Mouse (Mus musculus) hindbrain, embryonic 13.5 days (tissue): ENCODE measurements at regions not wholly inside any gene's neighbourhood (a gene's known extent, or its start where the extent isn't known, plus 50 kb on each side); places are given as distances from the start of the nearest gene placed in this dataset.

Experiments used
- ATAC-seq: fragments of 200-750 bp; cut with Nextera tagmentation; 2 replicates; pipeline ENCODE4 v1.8.0; 2017; ENCODE audit warnings: moderate TSS enrichment; ENCODE audit not compliant: low FRiP score
- H3K27ac ChIP-seq: fragments of 300-500 bp; sonication (generic); 2 replicates; pipeline ENCODE4 v1.5.1; 2015; ENCODE audit warnings: inconsistent platforms, mild to moderate bottlenecking, moderate library complexity
- H3K27me3 ChIP-seq: fragments of 300-500 bp; sonication (generic); 2 replicates; pipeline ENCODE4 v1.6.1; 2015; ENCODE audit warnings: mild to moderate bottlenecking, inconsistent platforms
- H3K36me3 ChIP-seq: fragments of 300-500 bp; sonication (generic); 2 replicates; pipeline ENCODE4 v1.6.1; 2015; ENCODE audit warnings: mild to moderate bottlenecking, inconsistent platforms
- H3K4me1 ChIP-seq: fragments of 300-500 bp; sonication (generic); replicated peaks from 2 replicates; pipeline ENCODE4 v1.6.1; 2015; ENCODE audit warnings: inconsistent platforms
- H3K4me2 ChIP-seq: fragments of 300-500 bp; sonication (generic); 2 replicates; pipeline ENCODE4 v1.6.1; 2015; ENCODE audit warnings: inconsistent platforms, mild to moderate bottlenecking, moderate library complexity
- H3K4me3 ChIP-seq: fragments of 300-500 bp; sonication (generic); 2 replicates; pipeline ENCODE4 v1.5.1; 2015; ENCODE audit warnings: mild to moderate bottlenecking, inconsistent platforms
- H3K9ac ChIP-seq: fragments of 300-500 bp; sonication (generic); 2 replicates; pipeline ENCODE4 v1.6.1; 2015; ENCODE audit warnings: mild to moderate bottlenecking, inconsistent platforms
- H3K9me3 ChIP-seq: fragments of 300-500 bp; sonication (generic); 2 replicates; pipeline ENCODE4 v1.6.1; 2016; ENCODE audit warnings: inconsistent platforms
- WGBS: fragments of 180-500 bp; shearing (Covaris S2); methylation state at CpG from one replicate; pipeline ENCODE4 v1.1.7; 2015; 5-methylcytosine and 5-hydroxymethylcytosine counted together

DNA sequence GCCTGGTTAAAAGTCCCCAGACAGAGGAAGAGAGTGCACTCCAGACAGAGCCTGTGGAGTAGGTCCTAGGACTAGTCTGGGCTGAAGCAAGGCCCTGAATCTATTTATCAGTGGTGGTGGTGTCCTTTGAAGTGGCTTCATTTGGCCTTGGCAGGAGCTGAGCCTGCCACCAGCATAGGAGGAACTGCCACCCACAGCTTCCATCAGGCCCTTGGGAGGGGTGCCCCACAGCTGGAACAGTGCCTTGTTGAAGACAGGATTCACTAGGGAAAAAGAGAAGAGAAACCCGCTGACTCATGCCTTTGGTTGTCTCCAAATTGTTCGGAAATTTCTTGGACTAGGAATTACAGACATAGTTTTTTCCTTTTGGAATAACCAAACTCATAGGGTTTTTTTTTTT, 574.6 kb downstream of the Gsdmc2 start:
- H3K27me3 ChIP-seq, result no peaks in the 10 kb centered on the region
- no peak overlapping the region for H3K9ac ChIP-seq
- H3K9me3 ChIP-seq, result no peaks in the 10 kb centered on the region
- 93% methylated on average over 2 of the region's 2 CpGs for WGBS
- no peaks in the 10 kb centered on the region for H3K36me3 ChIP-seq
- no peak overlapping the region for H3K27ac ChIP-seq
- H3K4me3 ChIP-seq, result no peak overlapping the region
- no peak for ATAC-seq
- no peak overlapping the region for H3K4me2 ChIP-seq
- no peaks in the 10 kb centered on the region for H3K4me1 ChIP-seq

DNA sequence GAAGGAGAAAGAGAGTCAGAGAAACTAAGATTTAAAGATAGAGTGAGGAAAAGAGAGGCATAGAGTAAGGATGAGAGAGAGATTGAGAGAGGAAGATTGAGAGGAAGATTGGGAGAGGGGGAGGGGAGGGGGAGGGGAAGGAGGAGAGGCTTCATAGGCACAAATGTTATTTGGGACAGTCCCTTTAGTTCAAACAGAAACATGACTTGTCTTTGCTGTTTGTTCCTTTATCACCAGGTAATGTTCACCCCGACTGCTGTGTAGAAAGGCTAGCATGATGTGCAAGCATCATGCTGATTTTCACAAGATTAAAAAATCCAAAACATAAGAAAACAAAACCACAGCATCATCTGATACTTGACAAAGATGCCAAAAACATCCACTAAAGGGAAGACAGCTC, 579.1 kb downstream of the Gsdmc2 start:
- Histone ChIP-seq H3K4me1 (no peaks in the 10 kb centered on the region), H3K36me3 (no peaks in the 10 kb centered on the region), H3K9ac (no peak overlapping the region), H3K27me3 (no peaks in the 10 kb centered on the region), H3K4me2 (no peak overlapping the region), H3K4me3 (no peak overlapping the region), H3K27ac (no peak overlapping the region), H3K9me3 (no peaks in the 10 kb centered on the region)
- no peak for ATAC-seq
- WGBS, result 95% methylated on average over 1 of the region's 1 CpGs

DNA sequence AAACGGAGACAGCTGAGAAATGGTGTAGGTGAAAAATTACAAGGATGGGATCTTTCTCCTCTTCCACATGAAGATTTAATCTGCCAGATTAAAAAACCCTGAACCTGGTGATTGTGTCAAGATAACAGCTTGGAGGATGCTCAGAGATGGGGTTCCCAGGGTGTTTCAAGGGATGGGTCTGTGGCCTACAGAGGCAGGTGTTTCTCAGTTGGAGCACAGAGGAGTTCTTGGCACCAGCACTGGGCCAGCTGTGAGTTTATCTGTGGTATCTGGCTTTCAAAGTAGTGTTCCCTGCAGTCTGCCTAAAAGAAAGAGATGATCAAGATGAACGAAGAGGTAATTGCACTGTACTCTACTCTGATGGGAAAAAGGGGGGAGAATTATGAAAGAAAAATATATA, 589.2 kb downstream of the Gsdmc2 start:
- Histone ChIP-seq H3K9me3 (no peaks in the 10 kb centered on the region), H3K4me3 (no peak overlapping the region), H3K4me2 (no peak overlapping the region), H3K36me3 (no peaks in the 10 kb centered on the region), H3K9ac (no peak overlapping the region), H3K27ac (no peak overlapping the region), H3K27me3 (no peaks in the 10 kb centered on the region), H3K4me1 (no peaks in the 10 kb centered on the region)
- 73% methylated on average over 2 of the region's 2 CpGs for WGBS
- no peak for ATAC-seq

DNA sequence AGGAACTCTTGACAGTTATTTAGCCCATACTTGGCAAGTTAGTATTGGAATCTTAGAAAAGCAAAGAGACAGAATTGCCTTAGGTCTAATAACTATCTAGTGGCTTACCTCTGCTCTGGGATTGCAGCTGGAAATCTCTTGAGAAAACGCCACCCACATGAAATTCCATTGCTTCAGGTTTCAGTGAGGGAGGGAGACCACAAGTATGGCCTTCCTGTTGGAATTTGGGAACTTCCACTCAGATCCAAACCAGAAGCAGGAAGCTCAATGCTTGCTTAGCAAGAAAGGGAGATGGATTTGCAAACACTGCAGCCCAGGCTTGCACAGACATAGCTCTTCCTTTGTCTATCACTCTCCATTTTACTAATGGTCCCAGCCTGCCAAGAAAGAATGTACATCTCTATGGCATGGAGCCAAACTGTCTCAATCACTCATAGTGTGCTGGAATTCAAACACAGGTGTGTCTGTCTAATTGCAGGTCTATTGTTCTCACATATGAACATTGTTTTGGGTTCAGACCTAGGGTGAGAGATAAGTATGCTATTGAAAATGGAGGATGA, 592.1 kb downstream of the Gsdmc2 start:
- ATAC-seq, result no peak
- H3K4me3 ChIP-seq, result no peak overlapping the region
- no peak overlapping the region for H3K4me2 ChIP-seq
- no peak overlapping the region for H3K9ac ChIP-seq
- H3K27me3 ChIP-seq, result no peaks in the 10 kb centered on the region
- no peaks in the 10 kb centered on the region for H3K9me3 ChIP-seq
- no peak overlapping the region for H3K27ac ChIP-seq
- H3K4me1 ChIP-seq, result no peaks in the 10 kb centered on the region
- H3K36me3 ChIP-seq, result no peaks in the 10 kb centered on the region
- WGBS, result 69% methylated on average over 1 of the region's 1 CpGs

DNA sequence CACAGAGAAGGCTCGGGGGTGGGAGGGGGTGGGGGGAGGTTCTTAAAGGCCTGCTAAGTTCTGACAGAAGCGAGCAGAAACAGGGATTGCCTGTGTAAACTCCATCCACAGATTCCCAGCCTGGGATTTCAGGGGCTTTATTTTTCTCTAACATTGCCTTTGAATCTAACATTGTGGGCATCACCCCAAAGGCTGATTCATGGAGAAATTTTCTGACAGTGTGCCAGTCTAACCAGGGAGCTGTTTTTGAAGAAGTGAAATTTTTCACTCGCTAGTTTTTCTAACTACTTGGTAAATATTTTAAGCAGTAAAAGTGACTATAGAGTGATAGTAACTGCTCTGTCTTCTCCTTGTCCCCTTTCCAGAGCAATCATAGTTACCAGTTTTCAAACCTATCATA, 606.4 kb downstream of the Gsdmc2 start:
- Histone ChIP-seq H3K4me2 (no peak overlapping the region), H3K4me3 (no peak overlapping the region), H3K27me3 (no peaks in the 10 kb centered on the region), H3K27ac (no peak overlapping the region), H3K9ac (no peak overlapping the region), H3K36me3 (no peaks in the 10 kb centered on the region), H3K4me1 (no peaks in the 10 kb centered on the region), H3K9me3 (no peaks in the 10 kb centered on the region)
- WGBS, result 87% methylated on average over 3 of the region's 3 CpGs
- no peak for ATAC-seq

DNA sequence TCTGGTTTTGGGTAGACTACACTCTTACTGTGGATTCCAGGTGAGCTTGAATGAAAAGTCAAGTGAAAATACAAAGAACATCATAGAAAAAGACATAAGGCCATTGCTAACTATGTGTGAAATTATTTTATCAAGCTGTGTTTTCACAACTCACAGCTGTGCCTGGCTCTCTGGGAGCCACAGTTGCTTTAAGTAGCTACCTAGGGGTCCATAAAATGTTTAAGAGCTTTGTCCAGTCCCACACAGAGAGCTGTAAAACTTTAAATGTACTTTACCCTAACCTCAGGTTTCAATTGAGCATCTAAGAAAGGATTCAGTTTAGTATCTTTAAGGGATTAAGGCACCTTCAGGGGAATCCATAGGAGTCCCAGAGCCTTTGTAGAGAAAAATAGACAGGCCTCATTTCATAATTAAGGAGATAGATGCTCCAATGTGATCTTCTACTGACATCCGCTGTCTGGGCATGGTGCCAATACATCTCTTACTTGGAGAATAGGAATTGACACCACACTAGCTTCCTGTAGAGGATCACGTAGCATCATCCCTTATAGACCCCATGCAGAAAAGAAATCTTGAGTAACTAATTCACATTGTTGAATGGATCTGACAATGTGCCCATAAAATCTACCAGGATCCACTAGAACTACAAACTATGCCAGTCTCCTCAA, 626.5 kb downstream of the Gsdmc2 start:
- Histone ChIP-seq H3K4me1 (no peaks in the 10 kb centered on the region), H3K27me3 (no peaks in the 10 kb centered on the region), H3K36me3 (no peaks in the 10 kb centered on the region), H3K4me3 (no peak overlapping the region), H3K27ac (no peak overlapping the region), H3K4me2 (no peak overlapping the region), H3K9me3 (no peaks in the 10 kb centered on the region), H3K9ac (no peak overlapping the region)
- no peak for ATAC-seq
- 62% methylated on average over 2 of the region's 2 CpGs for WGBS

DNA sequence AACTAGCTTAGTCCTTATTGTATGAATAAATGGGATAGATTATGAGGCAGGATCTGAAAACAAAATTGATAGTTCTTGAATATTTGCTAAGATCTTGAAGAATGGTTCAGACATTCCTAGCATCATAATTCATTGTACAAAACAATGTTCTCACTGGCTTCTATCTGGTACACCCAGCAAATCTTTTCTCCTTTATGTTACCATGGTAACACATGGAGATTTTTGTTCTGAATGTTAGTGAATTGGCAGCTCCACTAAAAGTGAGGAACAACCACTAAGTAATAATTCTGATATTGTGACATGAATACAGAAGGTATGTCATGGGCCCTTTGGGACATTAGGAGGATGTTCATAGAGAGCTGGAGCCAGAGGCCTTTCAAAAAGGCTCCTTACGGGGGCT, 639.8 kb downstream of the Gsdmc2 start:
- no peaks in the 10 kb centered on the region for H3K27me3 ChIP-seq
- WGBS, result 96% methylated on average over 1 of the region's 1 CpGs
- no peaks in the 10 kb centered on the region for H3K4me1 ChIP-seq
- H3K27ac ChIP-seq, result no peak overlapping the region
- H3K9ac ChIP-seq, result no peak overlapping the region
- H3K4me3 ChIP-seq, result no peak overlapping the region
- no peak for ATAC-seq
- no peak overlapping the region for H3K4me2 ChIP-seq
- no peaks in the 10 kb centered on the region for H3K36me3 ChIP-seq
- no peaks in the 10 kb centered on the region for H3K9me3 ChIP-seq

DNA sequence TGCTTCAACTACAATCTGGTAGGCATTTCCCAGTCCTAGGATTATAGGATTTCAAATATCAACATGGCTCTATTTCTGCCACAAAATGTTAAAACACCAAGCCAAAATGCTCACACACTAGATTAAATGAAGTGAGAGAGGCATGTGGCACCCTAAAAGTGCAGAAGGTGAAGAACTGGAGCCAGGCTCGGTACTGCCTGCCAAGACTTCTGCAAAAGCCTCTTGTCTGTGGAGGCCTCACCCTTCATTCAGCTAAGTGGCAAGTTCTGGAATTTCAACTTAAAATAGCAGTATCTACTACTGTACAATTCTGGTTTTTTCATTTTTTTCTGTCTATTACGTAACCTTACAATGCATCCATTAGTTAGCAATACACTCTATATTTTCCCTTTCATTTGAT, 649.9 kb downstream of the Gsdmc2 start:
- Histone ChIP-seq H3K27me3 (no peaks in the 10 kb centered on the region), H3K9ac (no peak overlapping the region), H3K4me2 (no peak overlapping the region), H3K9me3 (no peaks in the 10 kb centered on the region), H3K36me3 (no peaks in the 10 kb centered on the region), H3K27ac (no peak overlapping the region), H3K4me1 (no peaks in the 10 kb centered on the region; the same call in 1 of the 2 replicates), H3K4me3 (no peak overlapping the region)
- ATAC-seq, result no peak
- WGBS, result 91% methylated on average over 2 of the region's 2 CpGs

DNA sequence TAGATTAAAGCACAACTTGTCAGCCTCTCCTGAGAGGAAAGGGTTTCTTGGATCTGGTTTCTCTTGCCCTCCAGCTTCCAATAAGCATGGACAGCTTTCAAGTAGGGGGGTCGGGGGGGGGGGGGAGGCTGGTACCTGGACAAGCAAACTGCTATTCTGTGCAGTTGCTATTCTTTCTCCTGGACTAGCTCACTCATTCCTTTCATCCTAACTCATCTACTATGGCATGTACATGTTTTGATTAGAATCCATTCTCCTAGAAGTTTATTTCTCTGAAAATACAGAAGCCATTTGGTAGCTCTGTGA, 650.5 kb downstream of the Gsdmc2 start:
- H3K36me3 ChIP-seq, result no peaks in the 10 kb centered on the region
- WGBS, result no CpG with 5 or more reads among the region's 1 CpGs

DNA sequence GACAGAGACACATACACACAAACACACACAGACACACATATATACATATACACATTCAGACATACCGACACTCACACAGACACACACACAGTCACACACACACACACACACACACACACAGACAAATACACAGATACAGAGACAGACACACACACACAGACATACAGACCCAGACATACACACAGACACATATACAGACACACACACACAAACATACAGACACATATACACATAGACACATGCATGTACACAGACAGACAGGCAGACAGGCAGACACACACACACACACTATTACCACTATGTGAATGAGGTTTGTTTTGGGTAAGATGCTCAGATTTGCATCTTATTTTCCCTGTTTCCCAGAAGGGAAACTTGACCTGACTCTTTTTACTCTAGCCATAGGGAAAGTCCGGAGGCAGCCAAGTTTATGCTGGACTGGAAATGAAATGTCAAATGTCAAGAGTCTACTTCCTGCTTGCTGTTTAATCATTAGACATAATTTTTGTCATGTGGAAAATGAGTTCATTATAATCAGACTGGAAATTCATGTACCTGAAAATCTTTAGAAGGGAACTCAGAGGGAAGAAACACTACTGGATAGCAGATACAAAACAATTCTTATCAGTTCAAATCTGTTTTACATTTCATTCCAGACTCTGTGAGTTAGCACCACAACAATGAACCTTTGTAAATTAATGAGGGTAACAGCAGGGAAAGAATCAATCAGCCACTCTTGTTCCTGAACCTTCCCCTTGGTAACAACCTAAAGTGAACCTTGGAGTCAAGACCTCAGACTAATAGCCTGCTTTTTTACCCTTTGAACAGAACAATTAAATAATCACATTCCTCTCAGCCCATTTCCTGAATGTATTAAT, 651.1 kb downstream of the Gsdmc2 start:
- ATAC-seq, result no peak
- H3K9me3 ChIP-seq, result no peaks in the 10 kb centered on the region

More for the DNA sequence above, 650.5 kb downstream of the Gsdmc2 start:
- no peak overlapping the region for H3K4me3 ChIP-seq
- no peaks in the 10 kb centered on the region for H3K27me3 ChIP-seq
- no peak overlapping the region for H3K9ac ChIP-seq
- no peaks in the 10 kb centered on the region for H3K9me3 ChIP-seq
- no peak overlapping the region for H3K27ac ChIP-seq
- H3K4me2 ChIP-seq, result no peak overlapping the region
- ATAC-seq, result no peak
- no peaks in the 10 kb centered on the region; the same call in 1 of the 2 replicates for H3K4me1 ChIP-seq

DNA sequence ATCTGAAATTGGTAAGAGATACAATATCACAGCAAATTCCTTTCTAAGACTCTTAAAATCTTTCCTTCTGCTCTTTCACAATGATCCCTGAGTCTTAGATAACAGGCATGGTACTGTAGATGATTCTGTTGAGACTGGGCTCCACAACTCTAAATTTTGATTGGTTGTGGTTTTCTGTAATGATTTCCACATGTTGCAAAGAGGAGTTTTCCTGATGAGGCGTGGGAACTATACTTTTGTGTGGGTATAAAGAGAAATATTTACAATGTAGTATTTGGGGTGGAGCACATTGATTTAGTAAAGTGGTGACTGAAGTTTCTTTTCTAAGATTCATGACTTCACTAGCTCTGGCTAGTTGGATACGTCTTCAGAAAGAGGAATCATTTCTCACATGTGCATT, 653.2 kb downstream of the Gsdmc2 start:
- Histone ChIP-seq H3K4me3 (no peak overlapping the region), H3K9ac (no peak overlapping the region), H3K27me3 (no peaks in the 10 kb centered on the region), H3K4me1 (no peaks in the 10 kb centered on the region; the same call in 1 of the 2 replicates), H3K4me2 (no peak overlapping the region), H3K27ac (no peak overlapping the region), H3K9me3 (no peaks in the 10 kb centered on the region), H3K36me3 (no peaks in the 10 kb centered on the region)
- WGBS, result 85% methylated on average over 2 of the region's 2 CpGs
- no peak for ATAC-seq

More for the DNA sequence above, 651.1 kb downstream of the Gsdmc2 start:
- Histone ChIP-seq H3K9ac (no peak overlapping the region), H3K27me3 (no peaks in the 10 kb centered on the region), H3K4me2 (no peak overlapping the region), H3K4me1 (no peaks in the 10 kb centered on the region; the same call in 1 of the 2 replicates), H3K36me3 (no peaks in the 10 kb centered on the region), H3K27ac (no peak overlapping the region), H3K4me3 (no peak overlapping the region)
- 63% methylated on average over 2 of the region's 2 CpGs for WGBS

DNA sequence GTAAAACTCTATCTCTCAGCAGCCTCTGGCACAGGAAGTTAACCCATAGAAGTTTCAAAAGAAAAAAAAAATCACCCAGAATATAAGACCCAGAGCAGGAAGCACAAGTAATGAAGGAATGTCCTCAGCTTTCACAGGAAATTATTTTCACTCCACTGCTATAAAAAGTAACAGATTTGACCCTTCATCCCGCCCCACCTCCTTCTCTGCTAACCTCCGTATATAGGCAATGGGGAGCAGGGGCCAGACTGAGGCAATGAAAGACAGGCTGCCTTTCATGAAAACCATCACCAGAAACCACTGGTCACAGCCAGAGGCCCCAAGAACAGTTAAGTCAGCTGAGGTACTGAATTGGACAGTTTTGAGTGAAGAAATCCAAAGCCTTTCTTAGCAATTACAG, 654.9 kb downstream of the Gsdmc2 start:
- Histone ChIP-seq H3K4me2 (no peak overlapping the region), H3K27ac (no peak overlapping the region), H3K9me3 (no peaks in the 10 kb centered on the region), H3K4me1 (no peaks in the 10 kb centered on the region; the same call in 1 of the 2 replicates), H3K27me3 (no peaks in the 10 kb centered on the region), H3K4me3 (no peak overlapping the region), H3K9ac (no peak overlapping the region), H3K36me3 (no peaks in the 10 kb centered on the region)
- WGBS, result 57% methylated on average over 2 of the region's 2 CpGs
- ATAC-seq, result no peak

DNA sequence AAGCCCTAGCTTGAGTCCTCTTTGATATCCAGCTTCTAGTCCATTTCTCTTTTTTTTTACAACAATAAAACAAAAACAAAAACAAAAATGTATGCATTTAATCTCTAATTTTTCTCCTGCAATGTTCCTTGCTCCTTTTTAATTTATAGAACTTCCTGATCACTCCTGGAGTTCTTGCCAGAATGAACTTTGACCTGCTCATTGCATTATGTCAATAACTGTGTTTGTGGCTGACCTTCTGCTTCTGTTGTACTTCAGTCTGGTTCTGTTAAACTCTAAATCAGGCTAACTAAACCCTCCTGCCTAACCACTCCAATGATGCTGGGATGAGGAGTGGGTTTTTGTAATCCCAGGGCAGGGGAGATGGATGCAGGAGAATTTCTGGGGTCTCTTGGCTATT, 674.0 kb downstream of the Gsdmc2 start:
- Histone ChIP-seq H3K36me3 (no peaks in the 10 kb centered on the region), H3K4me3 (no peak overlapping the region), H3K9ac (no peak overlapping the region), H3K9me3 (no peaks in the 10 kb centered on the region), H3K4me2 (no peak overlapping the region), H3K27me3 (no peaks in the 10 kb centered on the region), H3K27ac (no peak overlapping the region), H3K4me1 (no peaks in the 10 kb centered on the region)
- ATAC-seq, result no peak
